ENCODE assay signal across 17 mouse cellular contexts in genomic region chr3:132909736-132910135, GRCm38 (mm10). TPM values are rescaled to one million over a fixed set of nuclear protein-coding genes. Genes with fewer than 3 reads are reported as not detected.
A peak's percentile ranks its signal among the peaks of the same experiment; 100 is the strongest.
DNase-seq lines count a peak whose midpoint lies in the region; ATAC-seq and TF ChIP-seq lines count a peak whose summit lies in the region.
"Had no signal": no experiment of that assay in that cellular context is flagged by ENCODE, and none has a peak within 500 bp of the region (broad histone marks: within the 10 kb centered on the region; RNA-seq: fewer than 3 reads in every experiment).

No protein-coding gene starts in this region.

- no peaks in the 10 kb centered on the region for H3K9me3 ChIP-seq in heart, postnatal 0 days (replicated peaks; ENCODE audit: control insufficient read depth, low read length)
- H3K9me3 ChIP-seq in CH12.LX (replicated peaks; ENCODE audit: low read length), result no peaks in the 10 kb centered on the region
- no peaks in the 10 kb centered on the region for H3K9me3 ChIP-seq in limb, embryonic 14.5 days (ENCODE audit: control insufficient read depth, low read length)
- H3K9me3 ChIP-seq: forebrain, embryonic 12.5 days; hindbrain, embryonic 15.5 days; midbrain, embryonic 13.5 days had no signal

- 25% methylated on average over 12 of the region's 12 CpGs for WGBS in heart, postnatal 0 days
- 37% methylated on average over 12 of the region's 12 CpGs for WGBS in limb, embryonic 14.5 days

- no peak overlapping the region for H3K27ac ChIP-seq in heart, postnatal 0 days (ENCODE audit: low read depth)
- no peak overlapping the region for H3K27ac ChIP-seq in CH12.LX (ENCODE audit: insufficient read depth, low read depth)
- H3K27ac ChIP-seq in limb, embryonic 14.5 days (replicated peaks; ENCODE audit: low read depth, low read length), result no peak overlapping the region
- H3K27ac ChIP-seq: forebrain, embryonic 12.5 days; hindbrain, embryonic 15.5 days; midbrain, embryonic 13.5 days had no signal

- no peak for TF ChIP-seq POLR2A in CH12.LX (IDR thresholded peaks at IDR 0.05; ENCODE audit: low read depth, low read length)
- TF ChIP-seq POLR2A in limb, embryonic 14.5 days (IDR thresholded peaks at IDR 0.05; ENCODE audit: borderline replicate concordance, extremely low read depth, insufficient read depth, insufficient read length), result no peak

- dilution Hi-C loops in CH12.LX (cut with MboI; ENCODE audit: extremely low pct_ligation_motif_present, extremely low pct_unique_long_range_greater_than_20kb, low sequenced_read_pairs), result no loop called here

- H3K4me1 ChIP-seq in heart, postnatal 0 days (ENCODE audit: control insufficient read depth, insufficient read depth), result no peaks in the 10 kb centered on the region
- H3K4me1 ChIP-seq in CH12.LX (ENCODE audit: control insufficient read depth in 1 of 2, insufficient read depth in 2 of 2), result 0 out of 4 replicates have a peak, but pooled peaks cover 0 to 8% of the 10 kb centered on the region in 2 experiments
- H3K4me1 ChIP-seq in limb, embryonic 14.5 days (ENCODE audit: control insufficient read depth, insufficient read depth, low read length), result peaks cover 23% of the 10 kb centered on the region
- H3K4me1 ChIP-seq: forebrain, embryonic 12.5 days; hindbrain, embryonic 15.5 days; midbrain, embryonic 13.5 days had no signal

- no peaks in the 10 kb centered on the region for H3K27me3 ChIP-seq in heart, postnatal 0 days (ENCODE audit: control insufficient read depth, insufficient read depth, low read length)
- no peaks in the 10 kb centered on the region for H3K27me3 ChIP-seq in CH12.LX (replicated peaks)
- H3K27me3 ChIP-seq in limb, embryonic 14.5 days (ENCODE audit: control insufficient read depth, insufficient read depth, low read length), result no peaks in the 10 kb centered on the region
- H3K27me3 ChIP-seq: forebrain, embryonic 12.5 days; hindbrain, embryonic 15.5 days; midbrain, embryonic 13.5 days; Patski had no signal

- no peak for TF ChIP-seq RAD21 in CH12.LX (IDR thresholded peaks at IDR 0.05; ENCODE audit: low read depth, low read length)

- H3K9ac ChIP-seq in heart, postnatal 0 days (replicated peaks; ENCODE audit: low read depth, low read length), result no peak overlapping the region
- no peak overlapping the region for H3K9ac ChIP-seq in CH12.LX (ENCODE audit: insufficient read depth, low read depth)
- H3K9ac ChIP-seq in limb, embryonic 14.5 days (ENCODE audit: low read depth, low read length, severe bottlenecking), result no peak overlapping the region
- H3K9ac ChIP-seq: forebrain, embryonic 12.5 days; hindbrain, embryonic 15.5 days; midbrain, embryonic 13.5 days had no signal

- TF ChIP-seq EP300 in heart, postnatal 0 days (IDR thresholded peaks at IDR 0.05; ENCODE audit: low read depth), result no peak
- no peak for TF ChIP-seq EP300 in CH12.LX (IDR thresholded peaks at IDR 0.05; ENCODE audit: low read length)

- no peaks in the 10 kb centered on the region for H3K79me2 ChIP-seq in CH12.LX (replicated peaks; ENCODE audit: control insufficient read depth, extremely low read depth, insufficient read depth, poor library complexity, severe bottlenecking)

- DNase-seq in embryo, embryonic 11 days, result peak; percentile 13
- DNase-seq in embryo, embryonic 10.5 days (ENCODE audit: low spot score), result no peak
- no peak for DNase-seq in heart, postnatal 0 days (ENCODE audit: low spot score)
- no peak for DNase-seq in heart, postnatal 4 days
- DNase-seq in CH12.LX (ENCODE audit: extremely low read depth), result no peak
- DNase-seq in limb, embryonic 14.5 days (ENCODE audit: low spot score), result peak; percentile 27
- no peak for DNase-seq in urinary bladder, postnatal 36 days (ENCODE audit: low spot score in 2 of 2)
- DNase-seq: cerebellum, adult 11 months; cerebellum, postnatal 25 days; kidney, adult 2 months; layer of hippocampus, postnatal 36 days; right cerebral cortex, postnatal 25 days had no signal

- peak overlapping the region; percentile 14; the same call in 1 of the 2 replicates for H3K4me2 ChIP-seq in heart, postnatal 0 days (ENCODE audit: low read depth, low read length)
- H3K4me2 ChIP-seq in CH12.LX (ENCODE audit: insufficient read depth, low read depth, poor library complexity, severe bottlenecking), result no peak overlapping the region
- no peak overlapping the region for H3K4me2 ChIP-seq in limb, embryonic 14.5 days (replicated peaks; ENCODE audit: low read depth, low read length, severe bottlenecking)
- H3K4me2 ChIP-seq: forebrain, embryonic 12.5 days; hindbrain, embryonic 15.5 days; midbrain, embryonic 13.5 days had no signal

- ATAC-seq in heart, postnatal 0 days (ENCODE audit: insufficient read depth, low read depth), result no peak
- no peak for ATAC-seq in limb, embryonic 14.5 days (ENCODE audit: low FRiP score, low read depth)
- no peak for ATAC-seq in inflammation-experienced regulatory T-cells, adult 6 months
- ATAC-seq: midbrain, embryonic 13.5 days; Patski had no signal

- TF ChIP-seq CTCF in heart, postnatal 0 days (IDR thresholded peaks at IDR 0.05; ENCODE audit: low read depth), result no peak
- no peak for TF ChIP-seq CTCF in CH12.LX (conservative IDR thresholded peaks at IDR 0.05 in 1 of 2, IDR thresholded peaks at IDR 0.05 in 1 of 2; ENCODE audit: low read depth in 2 of 2, low read length in 2 of 2)

- no peak overlapping the region for H3K4me3 ChIP-seq in heart, postnatal 0 days (ENCODE audit: low read depth, low read length)
- no peak overlapping the region for H3K4me3 ChIP-seq in CH12.LX (replicated peaks in 1 of 3; ENCODE audit: low read depth in 2 of 3, low read length in 2 of 3, poor library complexity in 1 of 3)
- no peak overlapping the region for H3K4me3 ChIP-seq in limb, embryonic 14.5 days (replicated peaks; ENCODE audit: low read length)
- H3K4me3 ChIP-seq: forebrain, embryonic 12.5 days; hindbrain, embryonic 15.5 days; midbrain, embryonic 13.5 days had no signal

- H3K36me3 ChIP-seq in heart, postnatal 0 days (replicated peaks; ENCODE audit: control insufficient read depth, insufficient read depth, low read length), result no peaks in the 10 kb centered on the region
- no peaks in the 10 kb centered on the region for H3K36me3 ChIP-seq in CH12.LX (replicated peaks in 1 of 2; ENCODE audit: control insufficient read depth in 1 of 2, insufficient read depth in 1 of 2, low read length in 1 of 2)
- H3K36me3 ChIP-seq in limb, embryonic 14.5 days (ENCODE audit: control insufficient read depth, insufficient read depth, low read length), result 0 out of 2 replicates have a peak, but pooled peaks cover 1% of the 10 kb centered on the region
- H3K36me3 ChIP-seq: forebrain, embryonic 12.5 days; hindbrain, embryonic 15.5 days; midbrain, embryonic 13.5 days had no signal

- in situ Hi-C loops in CH12.LX (cut with MboI; ENCODE audit: low pct_ligation_motif_present, low pct_unique_long_range_greater_than_20kb, low sequenced_read_pairs), result no loop called here

TF ChIP-seq in CH12.LX, 34 proteins besides CTCF, POLR2A, EP300 and RAD21:
- 0 out of 2 replicates have a peak, but pooled peaks have one; percentile 16 for TF ChIP-seq TCF12 (IDR thresholded peaks at IDR 0.05; ENCODE audit: low read depth, low read length)
- TF ChIP-seq HCFC1 (IDR thresholded peaks at IDR 0.05; ENCODE audit: low read depth, low read length), result no peak
- no peak for TF ChIP-seq UBTF (IDR thresholded peaks at IDR 0.05; ENCODE audit: low read depth, low read length)

RNA-seq across cellular contexts. Expression of gene Npnt, which starts 40.4 kb away (rescaled TPM):
- 0.73 and 1.6 TPM in 2 replicates for total RNA-seq in heart, postnatal 0 days (2014; rRNA removed; ENCODE audit: low replicate concordance)
- polyA plus RNA-seq in heart, postnatal 0 days (2015; fragmentation: Nextera tagmentation; extraction: Ambion mirVana), result 2.1 and 2.4 TPM in 2 replicates
- total RNA-seq in heart, postnatal 4 days (2021), result 1 to 10 TPM; 4.5 to 5.5 TPM
- 0.50 and 1.0 TPM in 2 replicates for total RNA-seq in CH12.LX (2012; rRNA removed)
- total RNA-seq in CH12.LX (2014; rRNA removed), result 0.08 TPM in 1 of 2 replicates, not detected in the other
- 0.20 and 0.23 TPM in 2 replicates for polyA plus RNA-seq in CH12.LX (2012; ENCODE audit: insufficient read length, low read depth)
- 39.4 and 41.7 TPM in 2 replicates for polyA plus RNA-seq in limb, embryonic 14.5 days (2012; rRNA removed)
- 45.4 and 45.9 TPM in 2 replicates for polyA plus RNA-seq in limb, embryonic 14.5 days (2014; fragmentation: Nextera tagmentation; extraction: Ambion mirVana)
- polyA plus RNA-seq in inflammation-experienced regulatory T-cells, adult 6 months (2017; shearing (Covaris generic)), result 1 to 10 TPM in 2 of 3 experiments, under 1 TPM in 1; 0.86 to 3.0 (median 1.0) TPM

Comparison
In these comparisons a context has a peak if more than half of its experiments do, and no peak if none do; other contexts are left out.
1. DNase-seq: peak in embryo, embryonic 11 days (single experiment) and limb, embryonic 14.5 days (single experiment); none in embryo, embryonic 10.5 days (single experiment), heart, postnatal 0 days (single experiment), heart, postnatal 4 days (single experiment), CH12.LX (single experiment) and urinary bladder, postnatal 36 days (0 of 2).
2. RNA of gene Npnt, which starts 40.4 kb away (polyA plus RNA-seq): 39.4 to 45.9 TPM in limb, embryonic 14.5 days; 2.1 to 2.4 TPM in heart, postnatal 0 days, 0.86 to 3.0 TPM in inflammation-experienced regulatory T-cells, adult 6 months and 0.20 to 0.23 TPM in CH12.LX; every median in the first group is over 10 times any median in the second.